35 mouse cellular contexts compared by ENCODE assay signal in the genomic region with DNA sequence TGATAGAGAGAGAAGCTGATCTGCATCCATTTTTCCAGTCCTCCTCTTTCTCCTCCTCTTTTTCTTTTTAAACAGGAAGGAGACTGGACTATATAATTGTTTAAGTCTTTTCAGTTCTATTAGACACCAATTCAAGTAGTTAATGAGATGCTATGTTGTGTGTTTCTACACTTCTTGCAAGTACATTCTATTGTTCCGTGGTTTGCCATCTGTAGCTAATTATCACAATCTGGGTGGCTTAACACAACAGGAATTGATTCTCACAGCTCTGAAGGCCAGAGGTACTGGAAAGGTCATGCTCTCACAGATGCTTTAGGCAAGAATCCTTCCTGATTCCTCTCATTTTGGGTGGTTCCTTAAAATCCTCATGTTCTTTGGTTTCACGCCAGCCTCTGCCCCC. TPM values are rescaled to one million over a fixed set of nuclear protein-coding genes. Genes with fewer than 3 reads are reported as not detected.
DNase-seq lines count a peak whose midpoint lies in the region; ATAC-seq lines count a peak whose summit lies in the region.
"Had no signal": no experiment of that assay in that cellular context is flagged by ENCODE, and none has a peak within 500 bp of the region (broad histone marks: within the 10 kb centered on the region; RNA-seq: fewer than 3 reads in every experiment).

No protein-coding gene starts in this region.

- no peaks in the 10 kb centered on the region for H3K9me3 ChIP-seq in embryonic facial prominence, embryonic 11.5 days (replicated peaks; ENCODE audit: control insufficient read depth, low read length)
- H3K9me3 ChIP-seq in embryonic facial prominence, embryonic 10.5 days = no peaks in the 10 kb centered on the region; the same call in 1 of the 2 replicates
- no peaks in the 10 kb centered on the region; the same call in 1 of the 2 replicates for H3K9me3 ChIP-seq in midbrain, embryonic 13.5 days
- H3K9me3 ChIP-seq: G1E; stomach, embryonic 15.5 days had no signal

- H3K27me3 ChIP-seq in embryonic facial prominence, embryonic 11.5 days (ENCODE audit: control insufficient read depth, insufficient read depth, low read length) = no peaks in the 10 kb centered on the region
- H3K27me3 ChIP-seq in embryonic facial prominence, embryonic 10.5 days (replicated peaks; ENCODE audit: low read depth, poor library complexity, severe bottlenecking) = no peaks in the 10 kb centered on the region
- no peaks in the 10 kb centered on the region for H3K27me3 ChIP-seq in midbrain, embryonic 13.5 days
- H3K27me3 ChIP-seq: hindbrain, embryonic 12.5 days; limb, embryonic 13.5 days; midbrain, embryonic 12.5 days; neural tube, embryonic 13.5 days; Patski; stomach, embryonic 15.5 days had no signal

- no peak overlapping the region for H3K9ac ChIP-seq in embryonic facial prominence, embryonic 11.5 days (replicated peaks; ENCODE audit: low read length)
- no peak overlapping the region for H3K9ac ChIP-seq in midbrain, embryonic 13.5 days (replicated peaks)
- H3K9ac ChIP-seq: hindbrain, embryonic 12.5 days; limb, embryonic 13.5 days; midbrain, embryonic 12.5 days; neural tube, embryonic 13.5 days; stomach, embryonic 15.5 days had no signal

- no peaks in the 10 kb centered on the region for H3K36me3 ChIP-seq in embryonic facial prominence, embryonic 11.5 days (replicated peaks; ENCODE audit: control insufficient read depth, insufficient read depth, low read depth, low read length)
- no peaks in the 10 kb centered on the region for H3K36me3 ChIP-seq in embryonic facial prominence, embryonic 10.5 days (replicated peaks)
- H3K36me3 ChIP-seq in midbrain, embryonic 13.5 days = no peaks in the 10 kb centered on the region
- H3K36me3 ChIP-seq: G1E; hindbrain, embryonic 12.5 days; limb, embryonic 13.5 days; midbrain, embryonic 12.5 days; neural tube, embryonic 13.5 days; stomach, embryonic 15.5 days had no signal

- H3K4me1 ChIP-seq in embryonic facial prominence, embryonic 11.5 days (ENCODE audit: control insufficient read depth, insufficient read depth, low read length) = no peaks in the 10 kb centered on the region
- H3K4me1 ChIP-seq in embryonic facial prominence, embryonic 10.5 days = peaks cover 8% of the 10 kb centered on the region
- no peaks in the 10 kb centered on the region for H3K4me1 ChIP-seq in midbrain, embryonic 13.5 days (replicated peaks)
- H3K4me1 ChIP-seq: hindbrain, embryonic 12.5 days; limb, embryonic 13.5 days; neural tube, embryonic 13.5 days; stomach, embryonic 15.5 days had no signal

- ATAC-seq in embryonic facial prominence, embryonic 11.5 days (replicated peaks; ENCODE audit: insufficient number of reproducible peaks, low FRiP score, low TSS enrichment, low read depth) = no peak
- ATAC-seq in midbrain, embryonic 13.5 days = no peak
- ATAC-seq: hindbrain, postnatal 0 days; intestine, postnatal 0 days; Patski had no signal

- H3K4me2 ChIP-seq in embryonic facial prominence, embryonic 11.5 days (ENCODE audit: low read depth, low read length) = no peak overlapping the region
- H3K4me2 ChIP-seq in midbrain, embryonic 13.5 days (replicated peaks) = no peak overlapping the region
- H3K4me2 ChIP-seq: heart, embryonic 11.5 days; hindbrain, embryonic 12.5 days; limb, embryonic 13.5 days; liver, embryonic 11.5 days; midbrain, embryonic 12.5 days; neural tube, embryonic 13.5 days; stomach, embryonic 15.5 days had no signal

- DNase-seq in embryonic facial prominence, embryonic 11.5 days (ENCODE audit: low spot score) = peak; percentile 43
- no peak for DNase-seq in embryonic facial prominence, embryonic 10.5 days (ENCODE audit: low spot score)
- peak; percentile 8 for DNase-seq in retina, postnatal 1 day
- DNase-seq in retina, embryonic 14.5 days (ENCODE audit: low spot score) = no peak
- peak; percentile 55 for DNase-seq in forelimb bud, embryonic 11.5 days (ENCODE audit: low read depth, low spot score)
- no peak for DNase-seq in cerebellum, postnatal 4 days (ENCODE audit: low spot score in 2 of 2)
- DNase-seq: adrenal gland, postnatal 10 days; cerebellum, adult 11-12 months; cerebellum, adult 9-11 months; gastrocnemius, adult 2 months; gastrocnemius, postnatal 36 days; heart, adult 18-20 months; heart, postnatal 36 days; kidney, postnatal 25 days; lung, postnatal 36 days; right cerebral cortex, postnatal 14 days had no signal

- no peak overlapping the region for H3K27ac ChIP-seq in embryonic facial prominence, embryonic 11.5 days (replicated peaks; ENCODE audit: low read depth, low read length)
- no peak overlapping the region for H3K27ac ChIP-seq in embryonic facial prominence, embryonic 10.5 days (replicated peaks)
- H3K27ac ChIP-seq in midbrain, embryonic 13.5 days = no peak overlapping the region
- H3K27ac ChIP-seq: gastrocnemius, adult 2 months; hindbrain, embryonic 12.5 days; hindbrain, postnatal 0 days; layer of hippocampus, adult 2 months; left cerebral cortex, adult 2 months; limb, embryonic 13.5 days; midbrain, embryonic 12.5 days; neural tube, embryonic 13.5 days; stomach, embryonic 15.5 days had no signal

- WGBS in embryonic facial prominence, embryonic 11.5 days = 15% methylated on average over 2 of the region's 2 CpGs
- 20% methylated on average over 2 of the region's 2 CpGs for WGBS in embryonic facial prominence, embryonic 10.5 days
- 44% methylated on average over 2 of the region's 2 CpGs for WGBS in midbrain, embryonic 13.5 days

- H3K4me3 ChIP-seq in embryonic facial prominence, embryonic 11.5 days (ENCODE audit: low read depth, low read length) = no peak overlapping the region
- no peak overlapping the region for H3K4me3 ChIP-seq in embryonic facial prominence, embryonic 10.5 days
- H3K4me3 ChIP-seq in midbrain, embryonic 13.5 days (replicated peaks) = no peak overlapping the region
- H3K4me3 ChIP-seq: erythroblast, embryonic 14.5 days; gastrocnemius, adult 2 months; hindbrain, embryonic 12.5 days; layer of hippocampus, adult 2 months; left cerebral cortex, adult 2 months; limb, embryonic 13.5 days; midbrain, embryonic 12.5 days; neural tube, embryonic 13.5 days; stomach, embryonic 15.5 days had no signal

RNA-seq across cellular contexts. Expression of a gene that starts 7.9 kb away (rescaled TPM):
- polyA plus RNA-seq in embryonic facial prominence, embryonic 11.5 days (2014; fragmentation: Nextera tagmentation; extraction: Ambion mirVana) = not detected in 2 replicates
- not detected in 2 replicates for polyA plus RNA-seq in embryonic facial prominence, embryonic 10.5 days (2016; fragmentation: Nextera tagmentation; extraction: Ambion mirVana)
- not detected in 2 replicates for polyA plus RNA-seq in midbrain, embryonic 13.5 days (2015; fragmentation: Nextera tagmentation; extraction: Ambion mirVana)
- polyA plus RNA-seq: erythroblast, embryonic 14.5 days; frontal cortex, adult 2 months; G1E; heart, embryonic 11.5 days; hindbrain, embryonic 12.5 days; hindbrain, postnatal 0 days; intestine, postnatal 0 days; limb, embryonic 13.5 days; liver, embryonic 11.5 days; lung, embryonic 16.5 days; neural tube, embryonic 13.5 days; Patski; small intestine, adult 2 months; urinary bladder, adult 2 months had no signal

Comparison
In these comparisons a context has a peak if more than half of its experiments do, and no peak if none do; other contexts are left out.
1. DNase-seq: peak in embryonic facial prominence, embryonic 11.5 days (single experiment), retina, postnatal 1 day (single experiment) and forelimb bud, embryonic 11.5 days (single experiment); none in embryonic facial prominence, embryonic 10.5 days (single experiment), retina, embryonic 14.5 days (single experiment) and cerebellum, postnatal 4 days (0 of 2).